Mouse (Mus musculus) cerebellum, adult 2 months (tissue): ENCODE results near the gene Trip12. TPM values are rescaled to one million over a fixed set of nuclear protein-coding genes. Genes with fewer than 3 reads are reported as not detected.

Experiments used
- DNase-seq, 2 experiments: peaks; one replicate each; pipeline ENCODE4 v3.0.0; 2021
- H3K27ac ChIP-seq: fragments of 200-500 bp; 2 replicates; pipeline ENCODE4 v1.5.1; 2012; ENCODE audit warnings: low read length, control low read depth, inconsistent platforms; ENCODE audit not compliant: insufficient read depth
- H3K27me3 ChIP-seq: fragments of 200-500 bp; 2 replicates; pipeline ENCODE4 v1.6.1; 2012; ENCODE audit warnings: inconsistent platforms, mild to moderate bottlenecking, low read length, moderate library complexity; ENCODE audit not compliant: control insufficient read depth, insufficient read depth
- H3K4me1 ChIP-seq: fragments of 200-500 bp; 2 replicates; pipeline ENCODE4 v1.6.1; 2011; ENCODE audit warnings: low read length; ENCODE audit not compliant: control insufficient read depth, insufficient read depth
- H3K4me3 ChIP-seq: fragments of 200-500 bp; replicated peaks from 2 replicates; pipeline ENCODE3; 2011; ENCODE audit warnings: mild to moderate bottlenecking, low read depth, low read length, control low read depth; ENCODE audit not compliant: insufficient read depth
- CTCF ChIP-seq: fragments of 200-500 bp; IDR thresholded peaks from 2 replicates; pipeline ENCODE4 v1.5.1; 2011; ENCODE audit warnings: low read depth, mild to moderate bottlenecking, control low read depth, low read length, moderate library complexity, borderline replicate concordance; ENCODE audit not compliant: insufficient read depth
- POLR2A ChIP-seq: fragments of 200-500 bp; IDR thresholded peaks from 2 replicates; pipeline ENCODE4 v1.6.1; 2011; ENCODE audit warnings: low read length, control low read depth, borderline replicate concordance; ENCODE audit not compliant: insufficient read depth
- WGBS: fragments of 180-500 bp; shearing (Covaris S2); methylation state at CpG from one replicate; pipeline ENCODE4 v1.1.7; 2018; 5-methylcytosine and 5-hydroxymethylcytosine counted together
- polyA plus RNA-seq: library from polyadenylated mRNA; depleted of rRNA; stranded (reverse); fragments of >200 nt; gene quantifications from 2 replicates; pipeline ENCODE4 v1.2.3, GENCODE M21; 2012; rRNA removed

Gene Trip12
- 74.5 and 75.2 TPM in 2 replicates for polyA plus RNA-seq

GRCm38 (mm10) chr1:84840018-84840664, at the start of gene Trip12:
Gene Trip12, minus strand, starts transcription at chr1:84840516.
- no peak for DNase-seq
- no peak for TF ChIP-seq POLR2A
- no peak for TF ChIP-seq CTCF
- peak within 1 kb of the TSS; percentile 99 for H3K27ac ChIP-seq
- peak within 1 kb of the TSS; percentile 89 for H3K4me3 ChIP-seq
- H3K27me3 ChIP-seq: no peaks in the 10 kb centered on the region
- no peaks in the 10 kb centered on the region for H3K4me1 ChIP-seq
- WGBS: under 1% methylated on average over 39 of the region's 39 CpGs

GRCm38 (mm10) chr1:84890005-84890393, 49.7 kb upstream of the Trip12 start:
- no peak for TF ChIP-seq POLR2A
- TF ChIP-seq CTCF: no peak
- H3K27ac ChIP-seq: no peak overlapping the region
- WGBS: 14% methylated on average over 7 of the region's 7 CpGs
- no peak for DNase-seq
- no peaks in the 10 kb centered on the region for H3K4me1 ChIP-seq
- no peaks in the 10 kb centered on the region for H3K27me3 ChIP-seq
- H3K4me3 ChIP-seq: no peak overlapping the region

GRCm38 (mm10) chr1:84889330-84890004, 49.2 kb upstream of the Trip12 start:
- Histone ChIP-seq H3K4me3 (no peak overlapping the region), H3K4me1 (no peaks in the 10 kb centered on the region), H3K27ac (no peak overlapping the region), H3K27me3 (no peaks in the 10 kb centered on the region)
- DNase-seq: no peak
- TF ChIP-seq CTCF (no peak), POLR2A (no peak)
- WGBS: 58% methylated on average over 8 of the region's 8 CpGs

- 92% methylated on average over 6 of the region's 6 CpGs for WGBS
- H3K27me3 ChIP-seq: no peaks in the 10 kb centered on the region
- no peak for DNase-seq
- H3K4me1 ChIP-seq: no peaks in the 10 kb centered on the region
- H3K4me3 ChIP-seq: no peak overlapping the region
- no peak overlapping the region for H3K27ac ChIP-seq
- no peak for TF ChIP-seq POLR2A
- TF ChIP-seq CTCF: no peak
Observed at GRCm38 (mm10) chr1:84885921-84886320, 45.6 kb upstream of the Trip12 start.

- TF ChIP-seq POLR2A (no peak), CTCF (no peak)
- Histone ChIP-seq H3K27ac (no peak overlapping the region), H3K4me1 (no peaks in the 10 kb centered on the region), H3K4me3 (no peak overlapping the region), H3K27me3 (no peaks in the 10 kb centered on the region)
- no peak for DNase-seq
- WGBS: 86% methylated on average over 3 of the region's 3 CpGs
Observed at GRCm38 (mm10) chr1:84885174-84885573, 44.9 kb upstream of the Trip12 start.

GRCm38 (mm10) chr1:84883889-84884288, 43.6 kb upstream of the Trip12 start:
- WGBS: 65% methylated on average over 4 of the region's 4 CpGs
- H3K27ac ChIP-seq: no peak overlapping the region
- no peak for TF ChIP-seq CTCF
- no peak for TF ChIP-seq POLR2A
- H3K4me3 ChIP-seq: no peak overlapping the region
- H3K4me1 ChIP-seq: no peaks in the 10 kb centered on the region
- no peaks in the 10 kb centered on the region for H3K27me3 ChIP-seq
- no peak for DNase-seq

GRCm38 (mm10) chr1:84882937-84883336, 42.6 kb upstream of the Trip12 start:
- 89% methylated on average over 4 of the region's 4 CpGs for WGBS
- Histone ChIP-seq H3K27me3 (no peaks in the 10 kb centered on the region), H3K4me1 (no peaks in the 10 kb centered on the region), H3K27ac (no peak overlapping the region), H3K4me3 (no peak overlapping the region)
- no peak for TF ChIP-seq POLR2A
- no peak for TF ChIP-seq CTCF
- DNase-seq: no peak

- TF ChIP-seq POLR2A (no peak), CTCF (no peak)
- Histone ChIP-seq H3K27me3 (no peaks in the 10 kb centered on the region), H3K4me3 (no peak overlapping the region), H3K27ac (no peak overlapping the region), H3K4me1 (no peaks in the 10 kb centered on the region)
- no peak for DNase-seq
- 25% methylated on average over 2 of the region's 2 CpGs for WGBS
Observed at GRCm38 (mm10) chr1:84882066-84882532, 41.8 kb upstream of the Trip12 start.
